Comparison of ENCODE assay signal across 13 mouse cellular contexts in the genomic region with DNA sequence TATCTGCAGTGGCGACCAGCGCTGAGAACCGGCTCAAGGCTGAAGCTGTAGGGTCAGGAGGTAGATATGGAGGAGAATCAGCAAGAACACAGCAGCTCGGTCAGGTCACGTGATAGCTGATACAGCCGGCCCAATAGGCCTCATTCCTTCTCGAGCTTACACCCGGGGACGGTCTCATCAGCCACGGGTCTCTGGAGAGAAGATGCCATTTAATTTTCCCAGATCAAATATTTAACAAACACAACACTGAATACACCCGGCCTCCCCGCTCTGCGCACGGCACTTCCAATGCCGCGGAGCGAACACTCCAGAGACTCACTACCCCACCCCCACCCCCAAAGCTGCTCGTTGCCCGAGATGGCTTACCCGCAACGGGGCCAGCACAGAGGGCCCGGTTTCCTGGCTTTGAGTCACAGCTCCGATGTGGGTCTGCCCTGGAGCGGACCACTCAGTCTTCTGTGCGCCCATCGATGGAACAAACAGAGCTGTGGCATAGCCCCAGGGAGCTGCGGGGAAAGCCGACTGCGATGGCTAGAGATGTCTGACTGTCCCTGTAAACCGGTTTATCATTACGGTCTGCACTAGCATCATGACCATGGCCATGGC. TPM values are rescaled to one million over a fixed set of nuclear protein-coding genes. Genes with fewer than 3 reads are reported as not detected.
DNase-seq lines count a peak whose midpoint lies in the region; ATAC-seq and TF ChIP-seq lines count a peak whose summit lies in the region.
"Had no signal": no experiment of that assay in that cellular context is flagged by ENCODE, and none has a peak within 500 bp of the region (broad histone marks: within the 10 kb centered on the region; RNA-seq: fewer than 3 reads in every experiment).

No protein-coding gene starts in this region.

- H3K4me3 ChIP-seq in kidney, embryonic 15.5 days (replicated peaks): no peak overlapping the region
- no peak overlapping the region for H3K4me3 ChIP-seq in kidney, adult 2 months (ENCODE audit: insufficient read depth, low read depth, low read length)
- peak overlapping the region; percentile 14; the same call in 1 of the 2 replicates for H3K4me3 ChIP-seq in embryonic facial prominence, embryonic 14.5 days (ENCODE audit: low read depth, low read length)
- no peak overlapping the region for H3K4me3 ChIP-seq in hindbrain, embryonic 14.5 days (replicated peaks; ENCODE audit: low read length)
- H3K4me3 ChIP-seq in midbrain, embryonic 16.5 days (ENCODE audit: low read depth, low read length): no peak overlapping the region

- H3K36me3 ChIP-seq in kidney, embryonic 15.5 days: no peaks in the 10 kb centered on the region
- no peaks in the 10 kb centered on the region for H3K36me3 ChIP-seq in kidney, adult 2 months (ENCODE audit: control insufficient read depth, insufficient read depth, low read length)
- no peaks in the 10 kb centered on the region for H3K36me3 ChIP-seq in embryonic facial prominence, embryonic 14.5 days (ENCODE audit: control insufficient read depth, insufficient read depth, low read length)
- no peaks in the 10 kb centered on the region for H3K36me3 ChIP-seq in hindbrain, embryonic 14.5 days (replicated peaks; ENCODE audit: control insufficient read depth, insufficient read depth)
- no peaks in the 10 kb centered on the region for H3K36me3 ChIP-seq in midbrain, embryonic 16.5 days (ENCODE audit: control insufficient read depth, insufficient read depth, low read length)

- H3K27ac ChIP-seq in kidney, embryonic 15.5 days: no peak overlapping the region
- no peak overlapping the region for H3K27ac ChIP-seq in kidney, adult 2 months (ENCODE audit: insufficient read depth, low read depth, low read length)
- H3K27ac ChIP-seq in embryonic facial prominence, embryonic 14.5 days (replicated peaks; ENCODE audit: low read depth, low read length): no peak overlapping the region
- peak overlapping the region; percentile 2; the same call in 1 of the 2 replicates for H3K27ac ChIP-seq in hindbrain, embryonic 14.5 days
- H3K27ac ChIP-seq in midbrain, embryonic 16.5 days (ENCODE audit: low read length): no peak overlapping the region

- H3K9me3 ChIP-seq in kidney, embryonic 15.5 days (replicated peaks): no peaks in the 10 kb centered on the region
- H3K9me3 ChIP-seq in embryonic facial prominence, embryonic 14.5 days (ENCODE audit: control insufficient read depth, low read length): no peaks in the 10 kb centered on the region
- H3K9me3 ChIP-seq in hindbrain, embryonic 14.5 days (ENCODE audit: control insufficient read depth, low read length): no peaks in the 10 kb centered on the region
- no peaks in the 10 kb centered on the region for H3K9me3 ChIP-seq in midbrain, embryonic 16.5 days (replicated peaks; ENCODE audit: control insufficient read depth, low read length, poor library complexity, severe bottlenecking)

- no peak for TF ChIP-seq POLR2A in kidney, adult 2 months (IDR thresholded peaks at IDR 0.05; ENCODE audit: low read depth, low read length)

- WGBS in kidney, embryonic 15.5 days: 52% methylated on average over 31 of the region's 31 CpGs
- WGBS in kidney, adult 2 months: 54% methylated on average over 31 of the region's 31 CpGs
- 41% methylated on average over 30 of the region's 31 CpGs for WGBS in embryonic facial prominence, embryonic 14.5 days
- WGBS in hindbrain, embryonic 14.5 days: 33% methylated on average over 31 of the region's 31 CpGs
- 35% methylated on average over 31 of the region's 31 CpGs for WGBS in midbrain, embryonic 16.5 days

- ATAC-seq in kidney, embryonic 15.5 days (replicated peaks; ENCODE audit: low FRiP score): no peak
- ATAC-seq in embryonic facial prominence, embryonic 14.5 days (ENCODE audit: low read depth): peak; percentile 30; the same call in 1 of the 2 replicates
- peak; percentile 36; the same call in 1 of the 2 replicates for ATAC-seq in hindbrain, embryonic 14.5 days (ENCODE audit: low FRiP score)
- no peak for ATAC-seq in midbrain, embryonic 16.5 days

- no peak for DNase-seq in kidney, adult 2 months
- DNase-seq in embryonic facial prominence, embryonic 14.5 days (ENCODE audit: low spot score): no peak
- no peak for DNase-seq in hindbrain, embryonic 14.5 days (ENCODE audit: low spot score)
- DNase-seq in left cerebral cortex, adult 18-20 months (ENCODE audit: low spot score in 2 of 2): no peak
- DNase-seq in right cerebral cortex, postnatal 14 days: no peak
- no peak for DNase-seq in frontal cortex, postnatal 14 days (ENCODE audit: low spot score in 2 of 2)
- DNase-seq: cerebellum, postnatal 14 days; lung, adult 2 months; right cerebral cortex, adult 18-20 months; thymus, adult 18-20 months had no signal

- H3K27me3 ChIP-seq in kidney, embryonic 15.5 days: no peaks in the 10 kb centered on the region; the same call in 1 of the 2 replicates
- no peaks in the 10 kb centered on the region for H3K27me3 ChIP-seq in kidney, adult 2 months (replicated peaks; ENCODE audit: control insufficient read depth, insufficient read depth, low read length)
- no peaks in the 10 kb centered on the region for H3K27me3 ChIP-seq in embryonic facial prominence, embryonic 14.5 days (replicated peaks; ENCODE audit: control insufficient read depth, insufficient read depth, low read length)
- 0 out of 2 replicates have a peak, but pooled peaks cover 4% of the 10 kb centered on the region for H3K27me3 ChIP-seq in hindbrain, embryonic 14.5 days (ENCODE audit: control insufficient read depth, insufficient read depth, low read length)
- no peaks in the 10 kb centered on the region for H3K27me3 ChIP-seq in midbrain, embryonic 16.5 days (ENCODE audit: control insufficient read depth, insufficient read depth, low read depth, low read length)
- H3K27me3 ChIP-seq: CH12.LX had no signal

- H3K4me1 ChIP-seq in kidney, embryonic 15.5 days: peaks cover 8% of the 10 kb centered on the region; the same call in 1 of the 2 replicates
- H3K4me1 ChIP-seq in kidney, adult 2 months (ENCODE audit: control insufficient read depth, insufficient read depth, low read length): no peaks in the 10 kb centered on the region
- H3K4me1 ChIP-seq in embryonic facial prominence, embryonic 14.5 days (ENCODE audit: control insufficient read depth, insufficient read depth, low read length): 0 out of 2 replicates have a peak, but pooled peaks cover 3% of the 10 kb centered on the region
- H3K4me1 ChIP-seq in hindbrain, embryonic 14.5 days (replicated peaks; ENCODE audit: control insufficient read depth, insufficient read depth, low read length): peaks cover 36% of the 10 kb centered on the region
- peaks cover 27% of the 10 kb centered on the region for H3K4me1 ChIP-seq in midbrain, embryonic 16.5 days (ENCODE audit: control insufficient read depth, insufficient read depth, low read length)

- no peak overlapping the region for H3K9ac ChIP-seq in kidney, embryonic 15.5 days
- no peak overlapping the region for H3K9ac ChIP-seq in embryonic facial prominence, embryonic 14.5 days (ENCODE audit: low read depth, low read length)
- no peak overlapping the region for H3K9ac ChIP-seq in hindbrain, embryonic 14.5 days
- H3K9ac ChIP-seq in midbrain, embryonic 16.5 days (ENCODE audit: low read depth, low read length): no peak overlapping the region

- peak overlapping the region; percentile 38 for H3K4me2 ChIP-seq in kidney, embryonic 15.5 days
- H3K4me2 ChIP-seq in embryonic facial prominence, embryonic 14.5 days (ENCODE audit: low read depth, low read length): peak overlapping the region; percentile 38
- peak overlapping the region; percentile 20 for H3K4me2 ChIP-seq in hindbrain, embryonic 14.5 days (replicated peaks)
- H3K4me2 ChIP-seq in midbrain, embryonic 16.5 days (ENCODE audit: low read length): peak overlapping the region; percentile 41

- no peak for TF ChIP-seq CTCF in kidney, adult 2 months (conservative IDR thresholded peaks at IDR 0.05; ENCODE audit: insufficient read depth, insufficient read length, low read depth, low read length)

RNA-seq across cellular contexts. Expression of a gene that starts 48.7 kb away (rescaled TPM):
- polyA plus RNA-seq in kidney, embryonic 15.5 days (2015; fragmentation: Nextera tagmentation; extraction: Ambion mirVana): 0.41 and 0.82 TPM in 2 replicates
- 0.17 and 0.20 TPM in 2 replicates for polyA plus RNA-seq in kidney, adult 2 months (2012; rRNA removed)
- polyA plus RNA-seq in embryonic facial prominence, embryonic 14.5 days (2014; fragmentation: Nextera tagmentation; extraction: Ambion mirVana): 0.82 and 1.2 TPM in 2 replicates
- polyA plus RNA-seq in hindbrain, embryonic 14.5 days (2014; fragmentation: Nextera tagmentation; extraction: Ambion mirVana): 35.5 and 38.0 TPM in 2 replicates
- 72.9 and 75.7 TPM in 2 replicates for polyA plus RNA-seq in midbrain, embryonic 16.5 days (2015; fragmentation: Nextera tagmentation; extraction: Ambion mirVana)
- 100 to 1,000 TPM; 141 to 148 TPM for total RNA-seq in left cerebral cortex, adult 18-20 months (2021)
- total RNA-seq: CH12.LX had no signal

Comparison
In these comparisons a context has a peak if more than half of its experiments do, and no peak if none do; other contexts are left out.
1. ATAC-seq: peak in embryonic facial prominence, embryonic 14.5 days (single experiment) and hindbrain, embryonic 14.5 days (single experiment); none in kidney, embryonic 15.5 days (single experiment) and midbrain, embryonic 16.5 days (single experiment).
2. RNA of a gene that starts 48.7 kb away (polyA plus RNA-seq): 72.9 to 75.7 TPM in midbrain, embryonic 16.5 days and 35.5 to 38.0 TPM in hindbrain, embryonic 14.5 days; 0.82 to 1.2 TPM in embryonic facial prominence, embryonic 14.5 days, 0.41 to 0.82 TPM in kidney, embryonic 15.5 days and 0.17 to 0.20 TPM in kidney, adult 2 months; every median in the first group is over 10 times any median in the second.
3. Peak in every context shown above with its lines, with median percentiles within 50 percentile points of each other: H3K4me2 ChIP-seq.